Mouse (Mus musculus) cerebellum, adult 2 months (tissue): ENCODE data around the gene Rnase4. TPM values are rescaled to one million over a fixed set of nuclear protein-coding genes. Genes with fewer than 3 reads are reported as not detected.
"Not testable (repeated sequence)": the region's sequence is repeated elsewhere in the genome, so short reads cannot be mapped to it uniquely, and the experiment has no call there.

Experiments
- DNase-seq, 2 experiments: peaks; one replicate each; pipeline ENCODE4 v3.0.0; 2021
- H3K27ac ChIP-seq: fragments of 200-500 bp; 2 replicates; pipeline ENCODE4 v1.5.1; 2012; ENCODE audit warnings: low read length, control low read depth, inconsistent platforms; ENCODE audit not compliant: insufficient read depth
- H3K27me3 ChIP-seq: fragments of 200-500 bp; 2 replicates; pipeline ENCODE4 v1.6.1; 2012; ENCODE audit warnings: inconsistent platforms, mild to moderate bottlenecking, low read length, moderate library complexity; ENCODE audit not compliant: control insufficient read depth, insufficient read depth
- H3K4me1 ChIP-seq: fragments of 200-500 bp; 2 replicates; pipeline ENCODE4 v1.6.1; 2011; ENCODE audit warnings: low read length; ENCODE audit not compliant: control insufficient read depth, insufficient read depth
- H3K4me3 ChIP-seq: fragments of 200-500 bp; replicated peaks from 2 replicates; pipeline ENCODE3; 2011; ENCODE audit warnings: mild to moderate bottlenecking, low read depth, low read length, control low read depth; ENCODE audit not compliant: insufficient read depth
- CTCF ChIP-seq: fragments of 200-500 bp; IDR thresholded peaks from 2 replicates; pipeline ENCODE4 v1.5.1; 2011; ENCODE audit warnings: low read depth, mild to moderate bottlenecking, control low read depth, low read length, moderate library complexity, borderline replicate concordance; ENCODE audit not compliant: insufficient read depth
- POLR2A ChIP-seq: fragments of 200-500 bp; IDR thresholded peaks from 2 replicates; pipeline ENCODE4 v1.6.1; 2011; ENCODE audit warnings: low read length, control low read depth, borderline replicate concordance; ENCODE audit not compliant: insufficient read depth
- WGBS: fragments of 180-500 bp; shearing (Covaris S2); methylation state at CpG from one replicate; pipeline ENCODE4 v1.1.7; 2018; 5-methylcytosine and 5-hydroxymethylcytosine counted together
- polyA plus RNA-seq: library from polyadenylated mRNA; depleted of rRNA; stranded (reverse); fragments of >200 nt; gene quantifications from 2 replicates; pipeline ENCODE4 v1.2.3, GENCODE M21; 2012

The Rnase4 gene
- polyA plus RNA-seq, 1 experiment, result 11.5 TPM

GRCm38 (mm10) chr14:51090077-51090781 is 648 bp upstream of the Rnase4 start:
- Histone ChIP-seq H3K27me3 (no peaks in the 10 kb centered on the region), H3K4me3 (peak overlapping the region; percentile 81), H3K27ac (peak overlapping the region; percentile 8; the same call in 1 of the 2 replicates), H3K4me1 (no peaks in the 10 kb centered on the region)
- peak; percentile 78 to 85 for DNase-seq
- TF ChIP-seq CTCF, result no peak
- TF ChIP-seq POLR2A, result no peak
- WGBS, result under 1% methylated on average over 27 of the region's 27 CpGs

DNA sequence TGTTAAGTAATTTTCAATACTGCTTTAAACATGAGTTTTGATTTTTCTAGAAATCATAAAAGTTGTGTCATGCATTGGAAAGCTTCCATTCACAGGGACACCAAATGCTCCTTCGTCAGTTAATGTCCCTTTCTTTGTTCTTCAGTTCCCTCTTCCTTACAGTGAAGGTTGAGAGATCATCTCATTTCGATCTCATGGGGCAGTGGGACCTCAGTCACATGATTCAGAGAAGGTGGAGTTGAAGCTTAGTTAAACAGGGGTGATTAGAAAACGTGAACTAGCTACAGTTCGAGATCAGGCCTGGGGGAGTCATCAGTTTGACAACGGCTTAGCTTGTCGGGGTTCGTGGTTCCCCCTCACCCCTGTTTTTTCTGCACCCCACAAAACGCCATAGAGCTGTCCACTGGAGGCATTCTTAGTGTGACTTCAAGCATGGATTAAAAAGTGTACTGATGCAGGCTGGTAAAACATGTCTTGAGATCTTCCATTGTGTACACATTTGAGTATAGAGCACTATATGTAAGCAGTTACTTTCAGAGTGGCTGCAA is 1.3 kb downstream of the Rnase4 start:
- Histone ChIP-seq H3K4me1 (no peaks in the 10 kb centered on the region), H3K27ac (no peak overlapping the region), H3K4me3 (peak overlapping the region; percentile 46), H3K27me3 (no peaks in the 10 kb centered on the region)
- TF ChIP-seq POLR2A (no peak), CTCF (no peak)
- DNase-seq, result no peak
- WGBS, result 62% methylated on average over 8 of the region's 8 CpGs

DNA sequence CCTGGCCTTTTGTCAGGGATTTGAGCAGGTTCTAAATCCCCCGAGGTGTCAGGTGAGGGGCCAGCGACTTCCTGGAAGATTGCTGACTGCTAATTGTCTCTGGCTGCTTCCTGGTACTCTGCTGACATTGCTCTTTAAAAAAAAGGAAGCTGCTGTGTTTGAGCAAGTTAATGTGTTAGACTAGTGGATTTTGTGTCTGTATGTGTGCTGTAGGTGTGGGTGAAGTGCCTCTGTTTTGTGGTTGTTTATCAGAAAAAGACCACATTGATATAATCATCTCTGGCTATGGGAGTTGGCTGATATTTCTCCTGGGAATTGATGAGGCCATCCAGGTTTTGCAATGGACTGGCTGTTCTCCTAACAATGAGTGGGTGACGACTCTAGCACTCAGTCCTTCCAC is 2.6 kb downstream of the Rnase4 start:
- TF ChIP-seq CTCF (no peak), POLR2A (no peak)
- no peak for DNase-seq
- Histone ChIP-seq H3K4me3 (no peak overlapping the region), H3K27me3 (no peaks in the 10 kb centered on the region), H3K27ac (no peak overlapping the region), H3K4me1 (no peaks in the 10 kb centered on the region)
- 57% methylated on average over 3 of the region's 3 CpGs for WGBS

DNA sequence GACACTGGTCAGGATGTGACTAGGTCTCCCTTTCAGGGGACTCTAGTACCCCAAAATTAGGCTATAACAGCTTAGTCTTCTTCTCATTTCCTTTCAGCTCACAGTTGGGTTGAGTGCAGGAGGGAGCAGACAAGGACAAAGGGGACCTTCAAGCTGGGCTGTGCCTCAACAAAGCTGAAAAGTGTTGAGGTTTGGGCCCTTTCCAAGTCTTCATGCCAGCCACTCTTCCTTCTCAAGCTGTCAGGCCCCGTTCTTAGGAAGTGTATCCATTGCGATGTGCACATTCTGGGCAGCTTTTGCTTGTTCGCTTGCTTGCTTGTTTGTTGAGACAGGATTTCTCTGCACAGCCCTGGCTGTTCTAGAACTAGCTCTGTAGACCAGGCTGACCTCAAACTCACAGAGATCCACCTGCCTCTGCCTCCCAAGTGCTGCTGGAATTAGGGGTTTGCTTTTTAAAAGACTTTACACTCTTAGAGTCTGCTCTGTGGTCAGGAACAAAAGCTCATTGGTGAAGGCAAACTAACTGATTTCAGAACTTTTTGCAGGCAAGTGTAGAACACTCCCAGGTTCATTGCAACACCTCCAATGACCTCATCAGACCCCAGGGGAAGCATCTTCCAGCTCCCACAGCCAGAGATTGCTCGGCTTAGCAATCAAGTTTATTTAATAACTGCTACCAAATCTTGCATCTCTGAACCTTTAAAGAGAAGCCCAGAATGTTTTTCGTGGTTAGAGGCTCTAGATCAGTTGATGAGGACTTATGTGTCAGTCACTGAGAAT is 3.4 kb downstream of the Rnase4 start:
- TF ChIP-seq CTCF, result no peak
- Histone ChIP-seq H3K27me3 (no peaks in the 10 kb centered on the region), H3K4me3 (no peak overlapping the region), H3K4me1 (no peaks in the 10 kb centered on the region), H3K27ac (no peak overlapping the region)
- 66% methylated on average over 5 of the region's 5 CpGs for WGBS
- no peak for DNase-seq

GRCm38 (mm10) chr14:51094921-51095320 is 4.0 kb downstream of the Rnase4 start:
- Histone ChIP-seq H3K4me1 (no peaks in the 10 kb centered on the region), H3K27ac (no peak overlapping the region), H3K4me3 (no peak overlapping the region), H3K27me3 (no peaks in the 10 kb centered on the region)
- WGBS, result 77% methylated on average over 9 of the region's 9 CpGs
- DNase-seq, result no peak
- TF ChIP-seq CTCF (no peak), POLR2A (no peak)

GRCm38 (mm10) chr14:51095736-51096524 is 5.1 kb downstream of the Rnase4 start:
- Histone ChIP-seq H3K27ac (no peak overlapping the region), H3K4me3 (no peak overlapping the region), H3K27me3 (no peaks in the 10 kb centered on the region), H3K4me1 (no peaks in the 10 kb centered on the region)
- no peak for TF ChIP-seq CTCF
- TF ChIP-seq POLR2A, result no peak
- 50% methylated on average over 9 of the region's 9 CpGs for WGBS
- no peak for DNase-seq

GRCm38 (mm10) chr14:51098300-51098699 is 7.4 kb downstream of the Rnase4 start:
- WGBS, result 8% methylated on average over 1 of the region's 1 CpGs
- not testable (repeated sequence) for H3K4me3 ChIP-seq, H3K27ac ChIP-seq, H3K4me1 ChIP-seq, H3K27me3 ChIP-seq
- peak; percentile 64; the same call in 1 of the 2 replicates for TF ChIP-seq CTCF
- peak; percentile 73 to 79 for DNase-seq
